In genomic region chr19:57131366-57131765, GRCm38 (mm10) we compare ENCODE assay signal across 13 mouse cellular contexts.
DNase-seq lines count a peak whose midpoint lies in the region; ATAC-seq and TF ChIP-seq lines count a peak whose summit lies in the region.
"Had no signal": no experiment of that assay in that cellular context is flagged by ENCODE, and none has a peak within 500 bp of the region (broad histone marks: within the 10 kb centered on the region; RNA-seq: fewer than 3 reads in every experiment).

No protein-coding gene starts in this region.

- no peak overlapping the region for H3K9ac ChIP-seq in heart, embryonic 16.5 days (ENCODE audit: low read length)
- H3K9ac ChIP-seq in stomach, postnatal 0 days (ENCODE audit: low read length) = no peak overlapping the region
- no peak overlapping the region for H3K9ac ChIP-seq in forebrain, embryonic 11.5 days (ENCODE audit: low read length)
- no peak overlapping the region for H3K9ac ChIP-seq in kidney, embryonic 16.5 days (replicated peaks; ENCODE audit: low read length)

- no peaks in the 10 kb centered on the region; the same call in 1 of the 2 replicates for H3K9me3 ChIP-seq in heart, embryonic 16.5 days (replicated peaks; ENCODE audit: control insufficient read depth, low read length)
- no peaks in the 10 kb centered on the region for H3K9me3 ChIP-seq in heart, embryonic 10.5 days
- no peaks in the 10 kb centered on the region for H3K9me3 ChIP-seq in stomach, postnatal 0 days (ENCODE audit: control insufficient read depth, low read length)
- no peaks in the 10 kb centered on the region for H3K9me3 ChIP-seq in forebrain, embryonic 11.5 days (ENCODE audit: control insufficient read depth, low read length)
- H3K9me3 ChIP-seq in kidney, embryonic 16.5 days (ENCODE audit: low read length) = no peaks in the 10 kb centered on the region

- no peak for DNase-seq in heart, embryonic 10.5 days (ENCODE audit: low spot score)
- peak; percentile 59 for DNase-seq in stomach, postnatal 0 days (ENCODE audit: low spot score)
- no peak for DNase-seq in adrenal gland, adult 18-20 months (ENCODE audit: low spot score in 2 of 2)
- DNase-seq in forebrain, embryonic 11.5 days (ENCODE audit: low spot score) = no peak
- DNase-seq: cerebellum, postnatal 36 days; heart, postnatal 36 days; kidney, adult 18-20 months; lung, postnatal 4 days had no signal

- H3K27ac ChIP-seq in heart, embryonic 16.5 days (ENCODE audit: low read length) = peak overlapping the region; percentile 5
- H3K27ac ChIP-seq in heart, embryonic 10.5 days = no peak overlapping the region
- peak overlapping the region; percentile 88 for H3K27ac ChIP-seq in stomach, postnatal 0 days (replicated peaks)
- H3K27ac ChIP-seq in forebrain, embryonic 11.5 days (ENCODE audit: low read depth, low read length) = no peak overlapping the region
- H3K27ac ChIP-seq in kidney, embryonic 16.5 days (ENCODE audit: low read length) = no peak overlapping the region

- peak; percentile 41 for ATAC-seq in heart, embryonic 16.5 days (replicated peaks; ENCODE audit: extremely low read depth, insufficient read depth, low FRiP score)
- peak; percentile 67 for ATAC-seq in CD4-positive, CD25-positive, alpha-beta regulatory T cell, adult 4 months
- ATAC-seq in inflammation-experienced regulatory T-cells, adult 6 months = peak; percentile 68
- ATAC-seq in stomach, postnatal 0 days (ENCODE audit: low FRiP score, low TSS enrichment) = no peak
- no peak for ATAC-seq in forebrain, embryonic 11.5 days (replicated peaks; ENCODE audit: low FRiP score)
- no peak for ATAC-seq in kidney, embryonic 16.5 days (ENCODE audit: low FRiP score, low TSS enrichment)

- H3K36me3 ChIP-seq in heart, embryonic 16.5 days (ENCODE audit: control insufficient read depth, insufficient read depth) = peaks cover 18% of the 10 kb centered on the region
- H3K36me3 ChIP-seq in heart, embryonic 10.5 days = peaks cover 45% of the 10 kb centered on the region
- H3K36me3 ChIP-seq in stomach, postnatal 0 days (ENCODE audit: control insufficient read depth, insufficient read depth, low read length) = no peaks in the 10 kb centered on the region
- H3K36me3 ChIP-seq in forebrain, embryonic 11.5 days (ENCODE audit: control insufficient read depth, insufficient read depth, low read length) = no peaks in the 10 kb centered on the region
- H3K36me3 ChIP-seq in kidney, embryonic 16.5 days (ENCODE audit: insufficient read depth, low read length) = 0 out of 2 replicates have a peak, but pooled peaks cover 3% of the 10 kb centered on the region

- H3K27me3 ChIP-seq in heart, embryonic 16.5 days (ENCODE audit: control insufficient read depth, insufficient read depth, low read length) = no peaks in the 10 kb centered on the region
- no peaks in the 10 kb centered on the region; the same call in 1 of the 2 replicates for H3K27me3 ChIP-seq in heart, embryonic 10.5 days (ENCODE audit: insufficient read depth, poor library complexity, severe bottlenecking)
- no peaks in the 10 kb centered on the region for H3K27me3 ChIP-seq in stomach, postnatal 0 days (ENCODE audit: control insufficient read depth, insufficient read depth, low read length)
- H3K27me3 ChIP-seq in forebrain, embryonic 11.5 days (ENCODE audit: control insufficient read depth, insufficient read depth, low read length) = no peaks in the 10 kb centered on the region
- H3K27me3 ChIP-seq in kidney, embryonic 16.5 days (ENCODE audit: insufficient read depth, low read length) = no peaks in the 10 kb centered on the region

- TF ChIP-seq CTCF in stomach, postnatal 0 days (IDR thresholded peaks at IDR 0.05; ENCODE audit: low read depth) = no peak

- H3K4me2 ChIP-seq in heart, embryonic 16.5 days (ENCODE audit: low read depth, low read length) = no peak overlapping the region
- no peak overlapping the region for H3K4me2 ChIP-seq in stomach, postnatal 0 days (replicated peaks; ENCODE audit: low read depth)
- no peak overlapping the region for H3K4me2 ChIP-seq in forebrain, embryonic 11.5 days (ENCODE audit: low read depth, low read length, severe bottlenecking)
- no peak overlapping the region for H3K4me2 ChIP-seq in kidney, embryonic 16.5 days (replicated peaks; ENCODE audit: low read depth, low read length)

- H3K4me3 ChIP-seq in heart, embryonic 16.5 days (ENCODE audit: low read length) = no peak overlapping the region
- H3K4me3 ChIP-seq in heart, embryonic 10.5 days = no peak overlapping the region
- H3K4me3 ChIP-seq in stomach, postnatal 0 days (ENCODE audit: low read depth, low read length) = no peak overlapping the region
- no peak overlapping the region for H3K4me3 ChIP-seq in forebrain, embryonic 11.5 days (ENCODE audit: low read depth, low read length)
- H3K4me3 ChIP-seq in kidney, embryonic 16.5 days (ENCODE audit: low read length) = no peak overlapping the region
- H3K4me3 ChIP-seq: erythroblast, embryonic 14.5 days had no signal

- peaks cover 11% of the 10 kb centered on the region for H3K4me1 ChIP-seq in heart, embryonic 16.5 days (ENCODE audit: control insufficient read depth, insufficient read depth, low read length)
- H3K4me1 ChIP-seq in heart, embryonic 10.5 days = peaks cover 53% of the 10 kb centered on the region
- peaks cover 10% of the 10 kb centered on the region; the same call in 1 of the 2 replicates for H3K4me1 ChIP-seq in stomach, postnatal 0 days (replicated peaks; ENCODE audit: control insufficient read depth, insufficient read depth)
- peaks cover 2% of the 10 kb centered on the region; the same call in 1 of the 2 replicates for H3K4me1 ChIP-seq in forebrain, embryonic 11.5 days (replicated peaks; ENCODE audit: control insufficient read depth, insufficient read depth, low read length)
- H3K4me1 ChIP-seq in kidney, embryonic 16.5 days (ENCODE audit: insufficient read depth, low read length) = peaks cover 28% of the 10 kb centered on the region

- TF ChIP-seq EP300 in stomach, postnatal 0 days (optimal IDR thresholded peaks at IDR 0.05) = no peak

- WGBS in heart, embryonic 16.5 days = 46% methylated on average over 4 of the region's 4 CpGs
- 56% methylated on average over 4 of the region's 4 CpGs for WGBS in heart, embryonic 10.5 days
- WGBS in stomach, postnatal 0 days = 49% methylated on average over 4 of the region's 4 CpGs
- 82% methylated on average over 4 of the region's 4 CpGs for whole genome bisulfite sequencing in forebrain, embryonic 11.5 days
- whole genome bisulfite sequencing in kidney, embryonic 16.5 days = 54% methylated on average over 4 of the region's 4 CpGs

Comparison
In these comparisons a context has a peak if more than half of its experiments do, and no peak if none do; other contexts are left out.
1. H3K27ac ChIP-seq: peak in heart, embryonic 16.5 days (single experiment) and stomach, postnatal 0 days (single experiment); none in heart, embryonic 10.5 days (single experiment), forebrain, embryonic 11.5 days (single experiment) and kidney, embryonic 16.5 days (single experiment).
2. ATAC-seq: peak in heart, embryonic 16.5 days (single experiment), CD4-positive, CD25-positive, alpha-beta regulatory T cell, adult 4 months (single experiment) and inflammation-experienced regulatory T-cells, adult 6 months (single experiment); none in stomach, postnatal 0 days (single experiment), forebrain, embryonic 11.5 days (single experiment) and kidney, embryonic 16.5 days (single experiment).